Mouse (Mus musculus) A20 (cell line): ENCODE results near the gene Fam49a.

Source experiments
- DNase-seq: peaks from one replicate; pipeline ENCODE4 v3.0.0-alpha.2; 2011; ENCODE audit warnings: low read depth, low spot score

Gene Fam49a

GRCm38 (mm10) chr12:12356463-12356862, 94.5 kb downstream of the Fam49a start:
- no peak for DNase-seq

DNA sequence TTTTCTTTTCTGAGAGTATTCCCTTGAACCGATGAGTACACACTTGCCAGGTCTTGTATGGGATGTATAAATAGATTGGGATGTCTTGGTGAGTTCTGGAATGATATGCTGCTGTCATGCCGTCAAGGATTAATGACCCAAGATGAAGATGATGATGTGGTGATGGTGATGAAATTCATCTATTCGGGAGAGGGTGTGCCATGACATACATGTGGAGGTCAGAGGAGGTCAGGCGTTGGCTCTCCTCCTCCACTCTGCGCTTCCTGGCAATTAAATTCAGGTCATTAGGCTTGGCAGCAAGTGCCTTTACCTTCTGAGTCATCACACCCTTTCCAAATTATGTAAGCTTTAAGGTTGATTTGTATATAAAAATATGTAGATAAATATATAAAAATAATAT, 95.0 kb downstream of the Fam49a start:
- DNase-seq: no peak

GRCm38 (mm10) chr12:12359923-12360322, 98.0 kb downstream of the Fam49a start:
- DNase-seq: no peak

- no peak for DNase-seq
Observed at GRCm38 (mm10) chr12:12362371-12362770, 100.4 kb downstream of the Fam49a start.

DNA sequence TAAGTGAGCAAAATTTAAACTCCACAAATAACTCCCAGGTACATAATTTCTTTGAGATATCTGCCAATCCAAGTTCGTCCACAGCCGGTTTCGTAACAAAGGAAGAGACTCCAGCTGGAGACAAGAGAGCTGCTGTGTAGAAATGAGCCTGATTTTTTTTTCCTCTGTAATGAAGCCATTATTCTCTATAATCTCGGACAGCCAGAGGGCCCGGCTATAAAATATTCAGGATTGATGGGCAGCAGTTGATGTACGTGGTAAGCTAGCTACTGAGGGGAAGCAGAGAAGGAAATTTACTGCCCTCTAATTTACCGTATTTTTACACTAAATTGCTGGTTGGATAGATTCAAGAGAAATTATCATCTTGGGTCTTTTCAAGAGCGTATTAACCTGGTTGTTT, 102.3 kb downstream of the Fam49a start:
- no peak for DNase-seq

- DNase-seq: no peak
Observed at GRCm38 (mm10) chr12:12367423-12367822, 105.5 kb downstream of the Fam49a start.

- DNase-seq: no peak
Observed at GRCm38 (mm10) chr12:12373111-12373862, 111.3 kb downstream of the Fam49a start.

GRCm38 (mm10) chr12:12379056-12379455, 117.1 kb downstream of the Fam49a start:
- DNase-seq: no peak

DNA sequence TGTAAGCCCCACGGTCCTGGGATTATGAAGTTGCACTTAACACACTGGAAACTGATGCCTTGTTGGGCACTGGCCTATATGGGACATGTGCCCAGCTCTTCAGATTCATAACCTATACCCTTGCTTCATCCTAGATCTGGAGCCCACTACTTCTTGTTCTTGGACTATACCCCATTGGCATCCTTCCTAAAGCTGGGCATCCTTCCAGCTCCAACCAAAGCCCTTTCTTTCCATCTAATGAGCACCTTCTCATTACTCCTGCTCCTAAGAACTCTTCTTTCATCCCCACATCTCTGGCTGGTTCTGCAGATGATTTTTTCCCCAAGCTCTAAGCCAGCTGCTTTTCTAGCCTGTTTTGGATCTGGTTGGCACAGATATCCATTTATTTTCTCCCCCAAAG, 127.3 kb downstream of the Fam49a start:
- no peak for DNase-seq

GRCm38 (mm10) chr12:12396224-12396623, 134.3 kb downstream of the Fam49a start:
- no peak for DNase-seq

DNA sequence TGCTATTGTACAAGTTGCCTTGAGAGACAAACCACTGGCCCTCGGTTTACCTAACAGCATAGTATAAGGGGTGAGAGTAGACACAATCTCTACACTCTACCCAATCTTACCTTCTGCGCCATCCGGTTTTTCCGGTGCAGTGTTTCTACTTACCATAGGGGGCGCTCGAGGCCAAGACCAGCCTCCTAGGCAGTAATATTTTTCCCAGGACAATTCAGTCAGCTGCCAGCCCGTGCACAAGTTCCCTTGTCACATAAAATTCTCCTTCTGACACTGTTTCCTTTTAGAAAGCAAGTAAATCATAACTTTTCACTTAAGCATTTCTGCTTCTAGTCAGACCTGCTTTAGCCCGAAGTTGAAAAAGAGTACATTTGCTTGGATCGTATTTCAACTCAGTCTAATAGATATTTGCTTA, 139.1 kb downstream of the Fam49a start:
- DNase-seq: no peak

GRCm38 (mm10) chr12:12401504-12401903, 139.6 kb downstream of the Fam49a start:
- DNase-seq: no peak

DNA sequence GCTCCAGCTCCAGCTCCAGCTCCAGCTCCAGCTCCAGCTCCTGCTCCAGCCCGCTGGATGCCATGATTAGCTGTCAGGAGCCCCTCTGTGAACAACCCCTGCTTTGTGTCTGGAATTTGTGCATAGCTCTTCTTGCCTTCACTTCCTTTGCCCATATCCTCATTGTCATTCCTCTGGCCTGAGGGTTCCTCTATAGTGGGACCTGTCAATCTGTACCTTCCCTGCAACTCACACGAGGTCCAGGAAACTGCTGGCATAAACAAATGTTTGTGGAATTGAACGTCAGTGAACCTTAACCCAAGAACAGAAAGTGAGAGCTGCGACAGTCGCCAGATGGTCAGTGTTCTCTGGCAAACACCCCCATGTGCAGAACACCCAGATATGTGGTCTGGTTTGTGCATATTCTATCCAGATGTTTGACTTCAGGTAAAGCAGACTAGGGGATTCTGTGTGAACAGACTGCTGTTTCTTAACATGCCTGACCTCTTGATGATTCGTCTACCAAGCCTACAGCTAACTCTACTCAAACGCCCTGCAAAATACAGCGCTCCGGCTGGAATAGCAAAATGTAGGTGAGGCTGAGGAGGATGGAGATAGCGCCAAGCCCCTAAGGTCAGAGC, 143.7 kb downstream of the Fam49a start:
- no peak for DNase-seq

GRCm38 (mm10) chr12:12409044-12409443, 147.1 kb downstream of the Fam49a start:
- no peak for DNase-seq

DNA sequence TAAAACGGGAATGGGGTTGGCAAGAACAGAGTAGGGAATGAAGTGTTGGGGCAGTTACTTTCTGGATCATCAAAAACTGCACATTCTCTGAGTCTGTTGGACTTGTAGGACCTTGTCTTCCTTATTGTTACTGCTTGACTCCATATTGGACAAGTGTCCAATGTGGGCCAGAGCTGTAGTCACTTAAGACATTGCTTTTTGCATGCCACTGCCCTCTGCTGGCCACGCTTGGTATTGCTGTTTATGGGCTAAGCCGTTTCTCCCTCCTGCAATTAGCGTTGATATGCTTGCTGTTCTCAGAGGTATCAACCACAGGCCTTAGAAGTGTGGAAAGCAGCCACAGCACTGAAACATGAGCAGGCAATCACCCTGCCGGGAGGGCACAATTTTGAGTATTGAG, 150.7 kb downstream of the Fam49a start:
- DNase-seq: peak; percentile 33

- DNase-seq: no peak
Observed at GRCm38 (mm10) chr12:12420423-12420822, 158.5 kb downstream of the Fam49a start.

- DNase-seq: peak; percentile 3
Observed at GRCm38 (mm10) chr12:12420841-12421579, 159.1 kb downstream of the Fam49a start.

DNA sequence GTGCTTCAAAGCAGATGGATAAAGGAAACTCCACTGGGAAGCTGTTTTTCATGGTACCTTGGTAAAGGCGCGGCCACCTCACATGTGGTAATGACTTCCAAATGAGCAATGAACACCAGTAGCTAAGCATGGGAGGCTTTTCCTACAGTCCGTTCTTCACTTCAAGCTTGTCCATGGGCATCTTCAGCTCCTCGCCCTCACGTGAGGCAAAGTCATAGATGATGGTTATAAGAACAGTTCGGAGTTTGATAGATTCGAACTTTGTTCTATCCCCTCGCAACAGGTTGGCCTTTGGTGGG, 159.6 kb downstream of the Fam49a start:
- DNase-seq: no peak

GRCm38 (mm10) chr12:12425188-12425587, 163.2 kb downstream of the Fam49a start:
- DNase-seq: no peak

GRCm38 (mm10) chr12:12427285-12427684, 165.3 kb downstream of the Fam49a start:
- no peak for DNase-seq

GRCm38 (mm10) chr12:12428886-12429285, 166.9 kb downstream of the Fam49a start:
- DNase-seq: no peak
